Mouse (Mus musculus): ENCODE data around the gene Jdp2.
A peak's percentile ranks its signal among the peaks of the same experiment; 100 is the strongest.

Jdp2 gene

GRCm38 (mm10) chr12:85632321-85632720, 33.5 kb downstream of the Jdp2 start:
- H3K27me3 ChIP-seq (ENCODE audit: insufficient read depth, low read length), result peaks cover 6% of the 10 kb centered on the region; the same call in 1 of the 2 replicates
- peaks cover 62% of the 10 kb centered on the region for H3K4me1 ChIP-seq (replicated peaks; ENCODE audit: low read depth, low read length)
- TF ChIP-seq NANOG (IDR thresholded peaks at IDR 0.05; ENCODE audit: borderline replicate concordance, low read length), result no peak
- no peak for TF ChIP-seq POU5F1 (IDR thresholded peaks at IDR 0.05; ENCODE audit: borderline replicate concordance, low read length)
- TF ChIP-seq CTCF (conservative IDR thresholded peaks at IDR 0.05; ENCODE audit: low read length), result no peak
- H3K36me3 ChIP-seq (ENCODE audit: insufficient read depth, low read length), result peaks cover 29% of the 10 kb centered on the region
- H3K4me3 ChIP-seq (replicated peaks; ENCODE audit: low read length), result no peak overlapping the region
- no peaks in the 10 kb centered on the region for H3K9me3 ChIP-seq (ENCODE audit: low read length)

- no peak overlapping the region for H3K4me3 ChIP-seq (replicated peaks; ENCODE audit: low read length)
- H3K9me3 ChIP-seq (ENCODE audit: low read length), result no peaks in the 10 kb centered on the region
- TF ChIP-seq NANOG (IDR thresholded peaks at IDR 0.05; ENCODE audit: borderline replicate concordance, low read length) (no peak), CTCF (conservative IDR thresholded peaks at IDR 0.05; ENCODE audit: low read length) (no peak), POU5F1 (IDR thresholded peaks at IDR 0.05; ENCODE audit: borderline replicate concordance, low read length) (no peak)
- H3K27me3 ChIP-seq (ENCODE audit: insufficient read depth, low read length), result peaks cover 7% of the 10 kb centered on the region; the same call in 1 of the 2 replicates
- H3K4me1 ChIP-seq (replicated peaks; ENCODE audit: low read depth, low read length), result peaks cover 52% of the 10 kb centered on the region
- H3K36me3 ChIP-seq (ENCODE audit: insufficient read depth, low read length), result peaks cover 23% of the 10 kb centered on the region
Observed at GRCm38 (mm10) chr12:85637932-85638331, 39.1 kb downstream of the Jdp2 start.

- peaks cover 51% of the 10 kb centered on the region for H3K4me1 ChIP-seq (replicated peaks; ENCODE audit: low read depth, low read length)
- peaks cover 15% of the 10 kb centered on the region for H3K36me3 ChIP-seq (ENCODE audit: insufficient read depth, low read length)
- peaks cover 7% of the 10 kb centered on the region; the same call in 1 of the 2 replicates for H3K27me3 ChIP-seq (ENCODE audit: insufficient read depth, low read length)
- TF ChIP-seq NANOG (IDR thresholded peaks at IDR 0.05; ENCODE audit: borderline replicate concordance, low read length) (no peak), POU5F1 (IDR thresholded peaks at IDR 0.05; ENCODE audit: borderline replicate concordance, low read length) (no peak), CTCF (conservative IDR thresholded peaks at IDR 0.05; ENCODE audit: low read length) (no peak)
- no peaks in the 10 kb centered on the region for H3K9me3 ChIP-seq (ENCODE audit: low read length)
- H3K4me3 ChIP-seq (replicated peaks; ENCODE audit: low read length), result peak overlapping the region; percentile 62
Observed at GRCm38 (mm10) chr12:85638541-85639325, 39.9 kb downstream of the Jdp2 start.

- TF ChIP-seq NANOG (IDR thresholded peaks at IDR 0.05; ENCODE audit: borderline replicate concordance, low read length) (no peak), POU5F1 (IDR thresholded peaks at IDR 0.05; ENCODE audit: borderline replicate concordance, low read length) (no peak), CTCF (conservative IDR thresholded peaks at IDR 0.05; ENCODE audit: low read length) (no peak)
- H3K4me1 ChIP-seq (replicated peaks; ENCODE audit: low read depth, low read length), result peaks cover 51% of the 10 kb centered on the region
Observed at GRCm38 (mm10) chr12:85639326-85640008, 40.6 kb downstream of the Jdp2 start.

GRCm38 (mm10) chr12:85640852-85641563, 42.2 kb downstream of the Jdp2 start:
- TF ChIP-seq POU5F1 (IDR thresholded peaks at IDR 0.05; ENCODE audit: borderline replicate concordance, low read length) (no peak), NANOG (IDR thresholded peaks at IDR 0.05; ENCODE audit: borderline replicate concordance, low read length) (no peak), CTCF (conservative IDR thresholded peaks at IDR 0.05; ENCODE audit: low read length) (no peak)
- no peak overlapping the region for H3K4me3 ChIP-seq (replicated peaks; ENCODE audit: low read length)
- H3K9me3 ChIP-seq (ENCODE audit: low read length), result no peaks in the 10 kb centered on the region
- peaks cover 4% of the 10 kb centered on the region; the same call in 1 of the 2 replicates for H3K36me3 ChIP-seq (ENCODE audit: insufficient read depth, low read length)
- peaks cover 7% of the 10 kb centered on the region; the same call in 1 of the 2 replicates for H3K27me3 ChIP-seq (ENCODE audit: insufficient read depth, low read length)
- H3K4me1 ChIP-seq (replicated peaks; ENCODE audit: low read depth, low read length), result peaks cover 52% of the 10 kb centered on the region

More at GRCm38 (mm10) chr12:85639326-85640008, 40.6 kb downstream of the Jdp2 start:
- peak overlapping the region; percentile 62 for H3K4me3 ChIP-seq (replicated peaks; ENCODE audit: low read length)
- H3K36me3 ChIP-seq (ENCODE audit: insufficient read depth, low read length), result peaks cover 8% of the 10 kb centered on the region; the same call in 1 of the 2 replicates
- peaks cover 7% of the 10 kb centered on the region; the same call in 1 of the 2 replicates for H3K27me3 ChIP-seq (ENCODE audit: insufficient read depth, low read length)
- H3K9me3 ChIP-seq (ENCODE audit: low read length), result no peaks in the 10 kb centered on the region

- peaks cover 7% of the 10 kb centered on the region; the same call in 1 of the 2 replicates for H3K27me3 ChIP-seq (ENCODE audit: insufficient read depth, low read length)
- H3K4me3 ChIP-seq (replicated peaks; ENCODE audit: low read length), result no peak overlapping the region
- TF ChIP-seq POU5F1 (IDR thresholded peaks at IDR 0.05; ENCODE audit: borderline replicate concordance, low read length) (no peak), NANOG (IDR thresholded peaks at IDR 0.05; ENCODE audit: borderline replicate concordance, low read length) (no peak), CTCF (conservative IDR thresholded peaks at IDR 0.05; ENCODE audit: low read length) (no peak)
- H3K36me3 ChIP-seq (ENCODE audit: insufficient read depth, low read length), result 0 out of 2 replicates have a peak, but pooled peaks cover 3% of the 10 kb centered on the region
- H3K9me3 ChIP-seq (ENCODE audit: low read length), result no peaks in the 10 kb centered on the region
- H3K4me1 ChIP-seq (replicated peaks; ENCODE audit: low read depth, low read length), result peaks cover 55% of the 10 kb centered on the region
Observed at GRCm38 (mm10) chr12:85641564-85641931, 42.7 kb downstream of the Jdp2 start.

- H3K27me3 ChIP-seq (ENCODE audit: insufficient read depth, low read length), result peaks cover 2% of the 10 kb centered on the region; the same call in 1 of the 2 replicates
- H3K9me3 ChIP-seq (ENCODE audit: low read length), result no peaks in the 10 kb centered on the region; the same call in 1 of the 2 replicates
- 0 out of 2 replicates have a peak, but pooled peaks cover 3% of the 10 kb centered on the region for H3K36me3 ChIP-seq (ENCODE audit: insufficient read depth, low read length)
- no peak overlapping the region for H3K4me3 ChIP-seq (replicated peaks; ENCODE audit: low read length)
- peaks cover 37% of the 10 kb centered on the region for H3K4me1 ChIP-seq (replicated peaks; ENCODE audit: low read depth, low read length)
- no peak for TF ChIP-seq NANOG (IDR thresholded peaks at IDR 0.05; ENCODE audit: borderline replicate concordance, low read length)
- no peak for TF ChIP-seq CTCF (conservative IDR thresholded peaks at IDR 0.05; ENCODE audit: low read length)
- TF ChIP-seq POU5F1 (IDR thresholded peaks at IDR 0.05; ENCODE audit: borderline replicate concordance, low read length), result no peak
Observed at GRCm38 (mm10) chr12:85643735-85644134, 44.9 kb downstream of the Jdp2 start.

- no peaks in the 10 kb centered on the region for H3K36me3 ChIP-seq (ENCODE audit: insufficient read depth, low read length)
- TF ChIP-seq CTCF (conservative IDR thresholded peaks at IDR 0.05; ENCODE audit: low read length), result peak; percentile 38; the same call in 1 of the 2 replicates
- TF ChIP-seq NANOG (IDR thresholded peaks at IDR 0.05; ENCODE audit: borderline replicate concordance, low read length), result no peak
- H3K4me3 ChIP-seq (replicated peaks; ENCODE audit: low read length), result no peak overlapping the region
- no peaks in the 10 kb centered on the region for H3K27me3 ChIP-seq (ENCODE audit: insufficient read depth, low read length)
- peaks cover 23% of the 10 kb centered on the region for H3K4me1 ChIP-seq (replicated peaks; ENCODE audit: low read depth, low read length)
- H3K9me3 ChIP-seq (ENCODE audit: low read length), result peaks cover 16% of the 10 kb centered on the region
Observed at GRCm38 (mm10) chr12:85645664-85646063, 46.8 kb downstream of the Jdp2 start.
